Mouse (Mus musculus) splenic B cell, adult 2 months (primary cell): ENCODE data around the gene Pla2g10.
"Not testable (repeated sequence)": the region's sequence is repeated elsewhere in the genome, so short reads cannot be mapped to it uniquely, and the experiment has no call there.

Source experiments
- DNase-seq: peaks from one replicate; pipeline ENCODE4 v3.0.0-alpha.2; 2011; ENCODE audit warnings: low read depth, low spot score
- H3K27me3 ChIP-seq: 2 replicates; pipeline ENCODE4 v1.6.1; 2012; ENCODE audit warnings: mild to moderate bottlenecking, low read length, moderate library complexity, mixed read lengths; ENCODE audit not compliant: control insufficient read depth, poor library complexity, insufficient read depth, severe bottlenecking
- H3K36me3 ChIP-seq: 2 replicates; pipeline ENCODE4 v1.6.1; 2012; ENCODE audit warnings: mild to moderate bottlenecking, low read length, moderate library complexity, mixed read lengths; ENCODE audit not compliant: control insufficient read depth, poor library complexity, insufficient read depth, severe bottlenecking

The Pla2g10 gene

DNA sequence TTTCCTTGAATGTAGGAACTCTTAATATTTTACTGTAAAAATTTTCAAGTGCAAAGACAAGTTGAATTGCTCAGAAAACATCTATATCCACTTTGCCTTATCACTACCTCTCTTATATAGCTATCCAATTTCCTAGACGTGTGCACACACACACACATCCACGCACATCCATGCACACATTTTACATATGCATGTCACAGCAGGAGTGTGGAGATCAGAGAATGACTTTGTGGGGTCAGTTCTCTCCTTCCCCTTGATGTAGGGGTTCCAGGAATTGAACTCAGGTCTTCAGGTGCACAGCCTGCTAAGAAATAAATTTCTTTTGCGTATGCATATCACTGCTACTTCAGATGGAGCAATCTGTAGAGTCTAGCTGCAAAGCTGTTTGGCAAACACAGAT lies 17.3 kb upstream of the Pla2g10 start:
- Histone ChIP-seq H3K27me3 (no peaks in the 10 kb centered on the region), H3K36me3 (no peaks in the 10 kb centered on the region)
- no peak for DNase-seq

DNA sequence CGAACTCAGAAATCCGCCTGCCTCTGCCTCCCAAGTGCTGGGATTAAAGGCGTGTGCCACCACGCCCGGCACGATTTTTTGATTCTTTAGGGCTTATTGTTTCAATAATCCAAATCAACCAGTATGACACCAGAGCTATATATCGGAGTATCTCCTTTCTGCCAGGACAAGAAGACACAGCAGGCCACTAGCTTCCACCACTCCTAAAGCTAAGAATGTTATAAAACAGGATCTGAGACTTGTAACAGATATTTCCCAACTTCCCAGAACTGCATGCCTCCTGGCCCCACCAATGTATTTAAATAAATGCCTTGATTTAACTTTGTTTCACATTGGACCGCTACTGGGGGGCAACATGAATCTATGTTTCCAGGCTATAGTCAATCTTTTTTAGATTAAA lies 16.9 kb upstream of the Pla2g10 start:
- Histone ChIP-seq H3K36me3 (no peaks in the 10 kb centered on the region), H3K27me3 (no peaks in the 10 kb centered on the region)
- DNase-seq: no peak

DNA sequence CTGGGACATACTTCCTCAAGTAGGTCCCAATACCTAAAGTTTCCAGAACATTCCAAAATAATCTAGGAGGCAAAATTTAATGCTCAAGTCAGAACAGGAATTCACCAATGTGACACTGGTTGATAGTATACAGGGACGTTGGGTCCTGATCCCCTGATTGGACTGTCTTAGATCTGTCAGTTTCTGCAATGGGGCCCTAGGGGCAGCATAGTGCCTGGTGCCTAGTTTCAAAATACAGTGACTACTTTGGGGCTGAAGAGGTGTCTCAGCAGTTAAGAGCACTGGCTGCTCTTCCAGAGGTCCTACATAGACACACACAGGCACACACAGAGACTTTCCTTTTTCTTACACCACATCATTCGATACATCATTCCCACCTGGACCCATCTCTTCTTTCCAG lies 10.1 kb upstream of the Pla2g10 start:
- no peak for DNase-seq
- no peaks in the 10 kb centered on the region for H3K36me3 ChIP-seq

DNA sequence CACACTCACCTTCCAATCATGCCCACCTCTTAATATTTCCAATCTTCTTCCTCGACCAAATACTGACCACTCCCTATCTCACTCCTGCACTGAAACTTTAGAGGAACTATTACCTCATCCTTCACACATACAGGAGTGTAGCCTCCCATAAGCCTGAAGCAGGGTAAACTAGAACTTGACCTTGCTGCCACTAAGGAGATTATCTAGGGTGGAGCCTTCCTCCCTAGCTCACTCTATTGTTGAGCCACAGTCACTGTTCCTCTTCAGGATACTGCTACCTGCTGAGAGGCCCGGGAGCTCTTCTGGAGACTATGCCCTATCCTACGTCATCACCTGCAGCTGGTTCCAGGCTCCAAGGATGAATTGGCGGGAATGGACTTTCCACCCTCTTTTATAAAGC lies 8.3 kb upstream of the Pla2g10 start:
- not testable (repeated sequence) for H3K36me3 ChIP-seq, DNase-seq, H3K27me3 ChIP-seq

More for the DNA sequence above, 10.1 kb upstream of the Pla2g10 start:
- H3K27me3 ChIP-seq: no peaks in the 10 kb centered on the region

DNA sequence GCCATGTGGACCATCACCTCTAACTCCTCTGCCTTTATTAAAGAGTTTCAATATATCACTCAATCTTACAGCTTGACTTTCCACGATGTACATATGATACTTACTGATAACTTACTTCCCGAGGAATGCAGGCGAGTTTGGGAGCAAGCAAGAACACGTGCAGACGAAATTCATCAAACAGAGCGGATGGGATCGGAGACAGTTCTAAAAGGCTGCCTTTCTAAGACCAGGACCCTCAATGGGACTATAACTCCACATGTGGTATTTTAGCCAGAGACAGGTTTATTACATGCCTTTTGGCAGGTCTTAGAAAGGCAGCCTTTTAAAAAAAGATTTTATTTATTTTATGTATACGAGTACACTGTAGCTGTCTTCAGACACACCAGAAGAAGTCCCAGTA lies 5.2 kb upstream of the Pla2g10 start:
- no peaks in the 10 kb centered on the region for H3K36me3 ChIP-seq
- DNase-seq: no peak
- H3K27me3 ChIP-seq: no peaks in the 10 kb centered on the region

DNA sequence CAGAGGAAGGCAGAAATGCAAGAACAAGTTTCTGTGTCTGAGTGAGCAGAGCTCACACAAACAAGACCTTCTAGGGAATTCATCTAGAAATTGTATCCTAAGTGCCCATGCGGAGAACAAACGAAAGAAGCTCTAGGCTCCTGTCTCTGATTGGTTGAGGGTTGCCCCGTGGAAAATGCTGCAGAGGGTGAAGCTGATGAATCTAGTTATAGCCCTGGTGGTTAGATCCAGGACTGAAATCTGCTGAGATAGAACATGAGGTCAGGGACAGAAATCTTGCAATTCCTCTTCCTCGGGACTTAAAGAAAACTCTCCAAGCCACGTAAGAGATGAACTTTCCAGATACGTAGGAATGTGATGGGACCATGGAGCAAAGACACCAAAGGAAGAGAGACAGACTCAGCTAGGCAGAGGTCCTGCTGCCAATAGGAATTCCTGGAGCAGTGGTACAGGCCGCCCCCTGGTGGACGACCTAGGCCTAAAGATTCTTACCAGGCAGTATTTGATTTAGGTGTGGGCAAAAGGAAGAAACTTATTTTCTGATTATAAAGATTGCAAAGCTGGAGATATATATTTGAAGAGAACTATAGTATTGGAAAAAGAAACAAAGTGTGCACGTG lies 2.8 kb upstream of the Pla2g10 start:
- H3K36me3 ChIP-seq: no peaks in the 10 kb centered on the region
- DNase-seq: peak; percentile 70

DNA sequence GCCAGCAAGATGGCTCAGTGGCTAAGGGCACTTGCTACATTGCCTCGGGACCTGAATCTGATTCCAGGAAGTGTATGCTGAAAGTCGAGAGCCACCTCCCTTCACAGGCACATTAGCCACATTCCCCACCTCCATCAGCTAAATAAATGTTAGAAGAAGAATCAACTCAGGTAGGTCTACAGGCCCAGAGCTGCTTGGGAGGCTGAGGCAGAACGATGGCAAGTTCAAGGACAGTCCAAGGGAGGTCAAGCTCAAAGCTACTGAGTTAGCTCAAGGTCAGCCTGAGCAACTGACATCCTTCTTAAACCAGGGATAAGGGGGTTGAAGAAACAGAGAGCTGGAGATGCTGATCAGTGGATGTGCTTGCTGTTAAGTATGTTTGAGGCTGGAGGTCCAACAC lies 2.0 kb upstream of the Pla2g10 start:
- no peaks in the 10 kb centered on the region for H3K36me3 ChIP-seq
- no peaks in the 10 kb centered on the region for H3K27me3 ChIP-seq
- DNase-seq: no peak

More for the DNA sequence above, 2.8 kb upstream of the Pla2g10 start:
- no peaks in the 10 kb centered on the region for H3K27me3 ChIP-seq

DNA sequence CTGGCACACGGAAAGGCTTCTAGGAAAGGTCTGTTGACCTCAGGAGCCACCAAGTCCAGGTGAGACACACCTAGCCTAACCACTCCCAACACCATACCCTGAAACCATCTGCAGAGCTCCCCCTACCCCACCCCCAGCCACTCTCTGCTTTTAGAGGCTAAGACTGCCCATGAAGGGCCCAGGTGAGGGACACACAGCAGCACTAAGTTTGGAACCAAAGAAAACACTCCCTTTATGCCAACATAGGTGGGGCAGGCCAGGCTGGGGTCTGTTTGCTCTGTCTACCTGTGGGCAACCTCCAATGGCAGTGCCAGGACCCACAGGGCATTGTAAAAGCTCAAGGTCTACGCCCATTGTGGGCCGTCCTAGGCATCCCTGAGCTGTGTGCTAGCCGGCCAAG lies 1.4 kb downstream of the Pla2g10 start:
- Histone ChIP-seq H3K27me3 (no peaks in the 10 kb centered on the region), H3K36me3 (no peaks in the 10 kb centered on the region)
- no peak for DNase-seq

DNA sequence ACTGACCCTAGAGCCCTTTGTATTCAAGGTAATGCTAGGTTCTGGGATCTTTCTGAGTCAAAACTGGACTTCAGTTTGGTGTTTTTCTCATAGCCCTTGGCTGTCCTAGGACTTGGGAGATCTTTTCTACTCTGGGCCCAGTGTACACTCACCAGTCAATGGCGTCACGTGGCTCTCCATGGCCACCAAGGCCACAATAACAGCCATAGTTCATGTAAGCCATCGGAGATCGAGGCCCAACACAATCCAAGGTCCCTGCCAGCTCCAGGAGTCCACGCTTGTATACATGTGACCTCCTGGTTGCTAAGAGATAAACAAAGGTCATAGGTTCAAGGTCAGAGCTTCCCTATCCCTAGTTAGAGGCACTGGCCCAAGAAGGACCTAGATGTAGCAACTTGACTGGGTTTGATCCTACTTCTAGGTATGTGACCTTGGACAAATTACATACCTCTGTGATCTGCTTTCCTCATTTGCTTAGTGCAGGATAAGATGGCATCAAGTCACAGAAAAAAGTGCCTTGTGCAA lies 2.9 kb downstream of the Pla2g10 start:
- no peak for DNase-seq
- Histone ChIP-seq H3K36me3 (no peaks in the 10 kb centered on the region), H3K27me3 (no peaks in the 10 kb centered on the region)

DNA sequence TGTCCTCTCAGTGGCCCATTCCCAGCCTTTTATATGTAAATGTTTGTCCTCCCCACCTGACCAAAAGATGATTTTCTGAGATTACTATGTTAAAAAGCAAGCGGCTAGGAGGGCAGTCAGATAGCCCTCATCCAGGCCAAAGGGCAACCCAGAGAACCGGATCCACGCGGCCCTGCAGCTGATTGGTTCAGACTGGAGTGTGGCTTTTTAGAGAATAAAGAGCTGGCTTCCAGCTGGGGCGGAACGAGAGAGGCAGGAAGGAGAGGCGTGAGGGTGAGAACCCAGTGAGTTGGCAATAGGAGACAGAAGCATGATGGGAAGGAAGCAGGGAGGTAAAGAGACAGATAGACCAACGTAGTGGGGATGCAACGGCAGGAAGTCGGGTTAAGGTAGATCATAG lies 7.8 kb downstream of the Pla2g10 start:
- DNase-seq: no peak
- Histone ChIP-seq H3K27me3 (no peaks in the 10 kb centered on the region), H3K36me3 (no peaks in the 10 kb centered on the region)

DNA sequence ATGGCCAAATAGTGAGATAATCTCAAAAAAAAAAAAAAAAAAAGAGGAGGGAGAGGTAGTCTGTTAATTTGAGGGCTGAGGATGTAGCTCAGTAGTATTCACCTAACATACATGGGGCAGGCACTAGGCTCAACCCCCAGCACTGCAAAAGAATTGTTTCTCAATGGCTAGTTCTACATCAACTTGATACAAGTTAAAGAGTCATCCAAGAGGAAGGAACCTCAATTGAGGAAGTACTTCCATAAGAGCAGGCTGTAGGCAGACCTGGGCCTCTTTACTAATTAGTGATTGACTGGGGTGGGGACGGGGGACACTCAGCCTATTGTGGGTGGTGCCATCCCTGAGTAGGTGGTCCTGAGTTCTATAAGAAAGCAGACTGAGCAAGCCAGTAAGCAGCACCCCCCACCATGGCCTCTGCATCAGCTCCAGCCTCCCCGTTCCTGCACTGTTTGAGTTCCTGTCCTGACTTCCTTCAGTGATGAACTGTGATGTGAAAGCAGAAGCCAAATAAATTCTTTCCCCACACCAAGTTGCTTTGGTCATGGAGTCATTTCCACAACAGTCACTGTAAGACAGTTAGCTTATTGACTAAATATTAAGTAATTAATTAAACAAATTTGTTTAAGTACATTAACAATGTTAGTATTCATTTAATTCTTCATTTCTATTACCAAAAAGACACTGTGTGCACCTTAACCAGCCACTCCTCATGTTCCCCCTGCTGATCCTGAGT lies 13.8 kb downstream of the Pla2g10 start:
- DNase-seq: no peak
- Histone ChIP-seq H3K36me3 (no peaks in the 10 kb centered on the region), H3K27me3 (no peaks in the 10 kb centered on the region)

DNA sequence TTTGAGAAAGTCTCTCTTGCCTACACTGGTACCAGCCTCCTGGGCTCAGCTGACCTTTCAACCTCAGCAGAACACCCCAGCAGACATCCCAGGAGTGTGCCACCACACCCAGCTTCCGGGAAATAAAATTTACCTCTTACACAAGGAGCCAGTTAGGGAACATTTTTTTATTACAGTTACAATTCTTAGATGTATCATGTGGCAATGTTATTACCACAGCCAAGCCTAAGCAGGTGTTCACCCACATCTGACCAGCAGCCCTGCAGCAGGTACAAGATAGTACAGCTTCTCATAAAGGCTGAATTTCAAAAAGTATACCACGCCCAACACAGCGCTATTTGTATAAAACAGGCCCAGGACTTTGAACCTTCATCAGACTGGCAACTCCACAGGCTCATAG lies 15.9 kb downstream of the Pla2g10 start:
- Histone ChIP-seq H3K36me3 (no peaks in the 10 kb centered on the region), H3K27me3 (no peaks in the 10 kb centered on the region)
- DNase-seq: no peak

DNA sequence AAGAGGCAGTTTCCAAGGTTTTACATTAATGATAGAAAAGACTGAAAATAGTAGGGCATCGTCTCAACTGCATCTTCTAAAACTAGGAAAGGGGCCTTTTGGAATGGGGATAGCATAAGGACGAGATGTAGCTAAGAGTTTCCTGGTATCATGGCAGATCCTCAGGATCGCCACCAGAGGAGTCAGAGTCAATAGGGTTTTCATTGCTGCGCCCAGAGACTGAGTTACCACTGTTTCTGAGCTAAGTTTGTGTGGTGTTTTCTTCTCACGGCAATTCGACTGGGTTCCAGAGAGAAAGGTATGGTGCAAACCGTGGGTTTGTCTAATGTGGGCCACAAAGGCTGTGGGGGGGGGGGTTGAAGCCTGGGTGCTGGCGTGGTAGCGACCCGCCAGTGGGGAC lies 26.1 kb downstream of the Pla2g10 start:
- Histone ChIP-seq H3K36me3 (peaks cover 10% of the 10 kb centered on the region; the same call in 1 of the 2 replicates), H3K27me3 (no peaks in the 10 kb centered on the region)
- no peak for DNase-seq

DNA sequence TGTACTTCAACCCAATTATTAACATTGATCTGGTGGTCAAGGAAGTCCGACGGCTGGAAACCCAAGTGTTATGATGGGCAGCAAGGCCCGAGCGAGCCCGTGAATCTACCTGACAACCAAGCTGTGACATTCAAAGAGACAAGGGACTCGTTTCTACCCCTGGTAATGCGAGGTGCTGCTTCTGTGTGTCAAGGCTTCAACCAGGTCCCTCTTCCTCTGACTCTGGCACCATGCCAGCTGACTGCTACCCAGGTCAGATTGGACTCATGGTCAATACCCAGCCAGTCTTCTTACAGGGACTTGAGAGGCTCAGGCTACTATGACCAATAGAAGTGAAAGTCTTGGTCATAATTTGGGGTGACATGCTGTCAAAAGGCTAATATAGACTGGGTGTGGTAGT lies 28.6 kb downstream of the Pla2g10 start:
- DNase-seq: no peak
- Histone ChIP-seq H3K27me3 (no peaks in the 10 kb centered on the region), H3K36me3 (peaks cover 20% of the 10 kb centered on the region)

DNA sequence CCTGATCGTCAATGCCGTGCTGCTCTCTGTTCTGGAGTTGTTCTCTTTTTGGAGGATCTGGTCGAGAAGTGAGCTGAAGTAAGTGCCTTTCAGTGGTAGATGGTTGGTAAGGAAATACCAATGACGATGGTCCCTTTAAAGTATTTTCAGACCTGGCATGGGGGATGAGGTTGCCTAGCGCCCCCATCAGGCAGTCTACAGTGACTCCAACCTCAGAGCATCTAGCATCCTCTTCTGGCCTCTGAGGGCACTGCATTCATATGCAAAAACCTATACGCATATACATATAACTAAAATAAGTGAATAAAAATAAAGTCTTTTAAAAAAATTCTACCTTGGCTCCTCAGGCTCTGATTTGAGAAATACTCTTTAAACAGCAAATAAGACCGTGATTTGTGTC lies 31.8 kb downstream of the Pla2g10 start:
- DNase-seq: peak; percentile 20
- Histone ChIP-seq H3K36me3 (peaks cover 26% of the 10 kb centered on the region), H3K27me3 (no peaks in the 10 kb centered on the region)
